Mouse (Mus musculus) C2C12 (cell line): Measurements from ENCODE around the gene Dgcr6.

Experiments
- MYOG ChIP-seq: IDR thresholded peaks from one replicate; pipeline ENCODE4 v1.6.1; 2011; ENCODE audit not compliant: control insufficient read depth, insufficient read length; ENCODE audit errors: extremely low read depth
- USF1 ChIP-seq: IDR thresholded peaks from one replicate; pipeline ENCODE4 v1.6.1; 2011; ENCODE audit warnings: low read depth, mild to moderate bottlenecking, control low read depth, moderate library complexity

DNA sequence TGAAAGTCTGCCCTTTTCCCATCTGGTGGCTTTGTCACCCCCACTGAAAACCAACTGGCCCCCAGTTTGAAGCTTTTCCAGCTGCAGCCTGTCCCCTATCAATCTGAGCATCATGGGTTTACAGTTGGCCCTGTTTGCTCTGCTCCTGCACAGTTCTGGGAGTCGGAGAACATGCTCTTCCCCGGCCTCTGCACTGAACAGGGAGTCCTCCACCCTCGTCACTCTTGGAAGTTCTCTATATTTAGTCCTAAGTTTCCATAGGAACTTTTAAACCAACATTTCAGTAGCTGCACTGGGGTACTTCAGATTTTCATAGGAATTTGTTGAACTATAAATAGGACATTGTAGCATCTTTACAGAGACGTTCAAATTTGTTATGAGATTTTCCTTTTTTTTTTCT, 19.4 kb upstream of the Dgcr6 start:
- TF ChIP-seq MYOG (no peak), USF1 (no peak)
